Mouse (Mus musculus) liver, postnatal 0 days (tissue): ENCODE measurements around the gene Klhl22. TPM values are rescaled to one million over a fixed set of nuclear protein-coding genes. Genes with fewer than 3 reads are reported as not detected.

ENCODE experiments used
- ATAC-seq: fragments of 200-750 bp; cut with Nextera tagmentation; 2 replicates; pipeline ENCODE4 v1.8.0; 2017; ENCODE audit warnings: mild to moderate bottlenecking, moderate library complexity
- DNase-seq: peaks from one replicate; pipeline ENCODE4 v3.0.0-alpha.2; 2016
- H3K27ac ChIP-seq: fragments of 300-500 bp; sonication (generic); 2 replicates; pipeline ENCODE4 v1.5.1; 2014; ENCODE audit warnings: antibody characterized with exemption, moderate library complexity, mild to moderate bottlenecking, low read depth
- H3K27me3 ChIP-seq: fragments of 300-500 bp; sonication (generic); 2 replicates; pipeline ENCODE4 v1.6.1; 2014; ENCODE audit warnings: low read length, control low read depth, mixed read lengths; ENCODE audit not compliant: insufficient read depth
- H3K36me3 ChIP-seq: fragments of 300-500 bp; sonication (generic); replicated peaks from 2 replicates; pipeline ENCODE4 v1.6.1; 2014; ENCODE audit warnings: mild to moderate bottlenecking, control low read depth, low read length, moderate library complexity, mixed read lengths; ENCODE audit not compliant: insufficient read depth
- H3K4me1 ChIP-seq: fragments of 300-500 bp; sonication (generic); 2 replicates; pipeline ENCODE4 v1.6.1; 2014; ENCODE audit warnings: antibody characterized with exemption, mild to moderate bottlenecking, control low read depth; ENCODE audit not compliant: insufficient read depth
- H3K4me2 ChIP-seq: fragments of 300-500 bp; sonication (generic); 2 replicates; pipeline ENCODE4 v1.6.1; 2014; ENCODE audit warnings: low read depth, mild to moderate bottlenecking, low read length, moderate library complexity, mixed read lengths
- H3K4me3 ChIP-seq: fragments of 300-500 bp; sonication (generic); 2 replicates; pipeline ENCODE4 v1.5.1; 2014; ENCODE audit warnings: low read depth, low read length
- H3K9ac ChIP-seq: fragments of 300-500 bp; sonication (generic); replicated peaks from 2 replicates; pipeline ENCODE4 v1.6.1; 2014; ENCODE audit warnings: mild to moderate bottlenecking, moderate library complexity
- H3K9me3 ChIP-seq: fragments of 300-500 bp; sonication (generic); 2 replicates; pipeline ENCODE4 v1.6.1; 2016; ENCODE audit warnings: mild to moderate bottlenecking, control low read depth, low read length, mixed read lengths
- CTCF ChIP-seq: sonication (generic); IDR thresholded peaks from 2 replicates; pipeline ENCODE4 v1.5.1; 2016; ENCODE audit warnings: antibody characterized with exemption, low read depth
- EP300 ChIP-seq: IDR thresholded peaks from 2 replicates; pipeline ENCODE4 v1.6.1; 2016; ENCODE audit warnings: antibody characterized with exemption, low read depth, mild to moderate bottlenecking
- WGBS: fragments of 180-500 bp; shearing (Covaris S2); extraction: QIAGEN DNeasy Blood & Tissue Kit; methylation state at CpG from one replicate; pipeline ENCODE4 v1.1.7; 2014; ENCODE audit not compliant: insufficient replicate concordance; 5-methylcytosine and 5-hydroxymethylcytosine counted together
- polyA plus RNA-seq: library from polyadenylated mRNA; unstranded; fragments of >200 nt; fragmentation: Nextera tagmentation; extraction: Ambion mirVana; gene quantifications from 2 replicates; pipeline ENCODE4 v1.2.1, GENCODE M21; 2015

Gene Klhl22
- polyA plus RNA-seq, 1 experiment from 2014 or later, result 8.0 TPM

GRCm38 (mm10) chr16:17839976-17840375 is 80.6 kb downstream of the Klhl22 start:
- no peak overlapping the region for H3K9ac ChIP-seq
- DNase-seq (no peak), ATAC-seq (no peak)
- H3K4me1 ChIP-seq, result no peaks in the 10 kb centered on the region
- H3K9me3 ChIP-seq, result no peaks in the 10 kb centered on the region
- WGBS, result 75% methylated on average over 4 of the region's 4 CpGs
- TF ChIP-seq EP300 (no peak), CTCF (no peak)
- H3K27me3 ChIP-seq, result peaks cover 18% of the 10 kb centered on the region
- H3K4me3 ChIP-seq, result no peak overlapping the region
- H3K4me2 ChIP-seq, result no peak overlapping the region
- H3K27ac ChIP-seq, result no peak overlapping the region
- peaks cover 45% of the 10 kb centered on the region for H3K36me3 ChIP-seq

GRCm38 (mm10) chr16:17842437-17842836 is 83.0 kb downstream of the Klhl22 start:
- Histone ChIP-seq H3K27me3 (no peaks in the 10 kb centered on the region), H3K27ac (no peak overlapping the region), H3K4me3 (no peak overlapping the region), H3K4me2 (no peak overlapping the region), H3K9ac (no peak overlapping the region), H3K36me3 (peaks cover 66% of the 10 kb centered on the region), H3K9me3 (no peaks in the 10 kb centered on the region), H3K4me1 (no peaks in the 10 kb centered on the region)
- TF ChIP-seq CTCF, result no peak
- no peak for TF ChIP-seq EP300
- DNase-seq (no peak), ATAC-seq (no peak)
- WGBS, result 91% methylated on average over 7 of the region's 7 CpGs

Other genes with a start within 250 kb of the Klhl22 start
- 21.3 and 24.4 TPM in 2 replicates for gene Thap7, start 228.5 kb upstream of the Klhl22 start, polyA plus RNA-seq
- 0.05 and 0.06 TPM in 2 replicates for gene Lrrc74b, start 198.4 kb upstream of the Klhl22 start, polyA plus RNA-seq
- 0.14 and 0.18 TPM in 2 replicates for gene P2rx6, start 197.7 kb upstream of the Klhl22 start, polyA plus RNA-seq
- gene Slc7a4, start 176.4 kb upstream of the Klhl22 start, polyA plus RNA-seq, result 3.3 and 3.7 TPM in 2 replicates
- gene Smpd4, start 140.3 kb upstream of the Klhl22 start, polyA plus RNA-seq, result 6.4 and 7.3 TPM in 2 replicates
- gene Ccdc74a, start 113.1 kb upstream of the Klhl22 start, polyA plus RNA-seq, result 3.3 and 3.5 TPM in 2 replicates
- 11.0 and 11.6 TPM in 2 replicates for gene Med15, start 26.7 kb upstream of the Klhl22 start, polyA plus RNA-seq
- 0.97 and 1.6 TPM in 2 replicates for gene Scarf2, start 37.7 kb downstream of the Klhl22 start, polyA plus RNA-seq
- not detected in 2 replicates for gene B830017H08Rik, start 73.5 kb downstream of the Klhl22 start, polyA plus RNA-seq
- gene Car15, start 78.7 kb downstream of the Klhl22 start, polyA plus RNA-seq, result 0.26 and 0.52 TPM in 2 replicates
- gene Gm20518, start 132.1 kb downstream of the Klhl22 start, polyA plus RNA-seq, result not detected in 2 replicates
- gene Tssk1, start 134.6 kb downstream of the Klhl22 start, polyA plus RNA-seq, result 0.04 and 0.08 TPM in 2 replicates
- 17.9 and 18.0 TPM in 2 replicates for gene Dgcr2, start 138.9 kb downstream of the Klhl22 start, polyA plus RNA-seq
- gene Tssk2, start 139.0 kb downstream of the Klhl22 start, polyA plus RNA-seq, result not detected in 2 replicates
- gene Ess2, start 151.7 kb downstream of the Klhl22 start, polyA plus RNA-seq, result 5.6 and 6.6 TPM in 2 replicates
- not detected in 2 replicates for gene Gsc2, start 155.4 kb downstream of the Klhl22 start, polyA plus RNA-seq
- gene Slc25a1, start 168.6 kb downstream of the Klhl22 start, polyA plus RNA-seq, result 77.7 and 78.3 TPM in 2 replicates
- 2.6 TPM in 2 replicates for gene Vpreb2, start 220.8 kb downstream of the Klhl22 start, polyA plus RNA-seq